Mouse (Mus musculus) cerebellum, postnatal 4 days (tissue): ENCODE data around the gene Ppp1r12b.

Source experiments
- DNase-seq, 2 experiments: peaks; one replicate each; pipeline ENCODE4 v3.0.0; 2022; ENCODE audit warnings: low spot score in 2 of 2, mixed read lengths in 1 of 2

Gene Ppp1r12b

DNA sequence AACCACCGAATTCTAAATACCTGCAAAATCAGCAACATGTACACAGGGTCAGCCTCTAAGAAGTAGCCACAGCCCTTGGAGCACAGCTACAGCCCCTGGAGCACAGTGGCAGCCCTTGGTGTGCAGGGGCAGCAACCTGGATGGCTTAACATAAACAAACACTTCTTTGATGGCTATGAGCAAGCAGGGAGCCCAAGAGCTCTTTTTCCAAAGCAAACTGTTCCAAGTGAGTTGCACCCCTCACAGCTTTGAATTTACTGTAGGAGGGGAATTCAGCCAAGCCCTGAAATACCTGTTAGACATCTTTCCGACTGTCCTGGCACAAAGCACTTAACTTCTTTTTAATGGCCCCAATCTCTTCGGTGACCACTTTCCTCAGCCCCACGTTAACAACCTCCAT is 14.9 kb downstream of the Ppp1r12b start:
- DNase-seq = no peak

DNA sequence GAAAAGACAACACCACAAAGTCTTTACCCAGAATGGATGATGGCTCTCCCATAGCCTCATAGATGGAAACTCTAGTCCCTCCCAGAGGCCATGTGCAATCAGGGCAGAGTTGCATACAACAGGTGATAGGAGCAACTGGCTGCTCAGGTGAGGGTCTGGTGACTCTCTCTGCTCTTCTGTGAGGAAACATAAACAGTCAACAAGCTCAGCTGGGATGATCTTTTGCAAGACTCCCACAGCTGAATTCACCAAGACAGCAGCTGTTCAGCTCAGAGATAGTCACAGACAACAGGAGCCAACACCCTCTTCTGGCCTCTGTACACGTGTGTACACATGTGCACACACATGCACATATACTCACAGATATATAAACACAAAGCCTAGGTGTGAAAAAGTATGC is 17.5 kb downstream of the Ppp1r12b start:
- DNase-seq = no peak

DNA sequence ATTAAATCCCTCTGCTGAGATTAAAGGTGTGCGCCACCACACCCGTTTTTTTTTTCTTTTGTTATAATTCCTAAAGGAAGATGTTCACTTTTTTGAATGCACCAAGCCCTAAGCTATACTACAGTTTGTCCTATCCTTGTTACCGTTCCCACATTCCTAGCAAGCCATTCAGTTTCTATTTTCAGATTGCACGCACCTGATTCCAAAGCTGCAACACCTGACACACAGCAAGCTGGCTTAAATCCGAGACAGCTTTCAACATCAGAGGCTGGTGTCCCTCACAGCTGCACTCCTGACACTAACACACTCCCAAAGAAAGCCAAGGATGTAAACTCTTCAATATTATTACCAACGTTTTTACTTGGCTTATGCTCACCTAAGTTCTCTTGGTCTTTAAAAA is 19.4 kb downstream of the Ppp1r12b start:
- no peak for DNase-seq

DNA sequence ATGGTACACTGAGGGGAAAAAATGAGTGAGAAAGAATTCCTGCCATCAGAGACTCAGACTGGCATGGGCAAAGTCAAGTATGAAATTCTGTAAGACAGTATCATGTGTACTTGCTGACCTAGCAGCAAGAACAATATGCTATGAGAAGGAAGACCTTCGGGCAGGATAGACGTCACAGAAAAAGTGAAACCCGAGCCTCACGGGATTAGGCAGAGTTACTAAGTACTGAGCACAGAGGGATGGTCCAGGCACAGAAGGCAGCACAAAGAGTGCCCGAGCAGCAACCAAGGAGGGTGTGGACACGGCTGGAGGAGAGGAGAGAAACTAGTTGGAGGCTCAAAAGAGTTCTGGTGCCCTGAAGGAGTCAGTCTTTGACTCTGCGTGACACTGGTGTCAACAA is 23.3 kb downstream of the Ppp1r12b start:
- DNase-seq = no peak

DNA sequence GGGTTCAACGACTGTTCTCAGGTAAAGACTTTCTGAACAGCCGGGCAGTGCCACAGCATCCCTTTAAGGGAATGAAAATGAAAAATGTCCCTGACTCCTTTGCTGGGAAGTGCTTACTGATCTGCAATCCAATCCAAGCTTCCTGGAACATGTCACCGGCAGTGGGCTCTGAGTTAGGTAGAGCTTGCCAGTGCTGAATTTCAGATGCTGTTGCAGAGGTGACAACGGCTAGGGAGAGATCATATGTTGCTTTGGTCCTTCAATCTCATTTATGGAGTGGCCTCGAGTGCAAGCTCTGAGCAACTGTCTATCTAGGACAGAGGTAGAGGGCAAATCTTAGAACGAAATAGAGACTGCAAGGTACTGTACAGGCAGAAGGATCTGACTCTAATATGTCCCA is 36.7 kb downstream of the Ppp1r12b start:
- no peak for DNase-seq

DNA sequence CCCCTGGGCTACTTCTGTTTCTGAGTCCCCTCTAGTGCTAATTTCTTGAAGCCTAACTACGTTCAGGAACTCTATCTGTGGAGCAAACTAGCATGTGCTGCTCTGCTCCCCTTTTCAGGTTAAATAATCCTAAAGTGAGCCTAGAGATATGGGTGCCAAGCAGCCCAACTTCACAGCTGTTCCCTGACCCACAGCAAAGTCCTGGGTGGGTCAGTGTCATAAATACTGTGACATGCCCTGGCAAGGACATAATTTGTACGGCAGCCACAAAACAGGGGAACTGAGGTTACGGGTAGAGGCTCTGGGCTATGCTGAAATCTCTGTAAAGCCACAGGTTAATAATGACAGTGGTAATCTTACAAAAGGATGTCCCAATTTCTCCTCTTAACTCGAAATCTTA is 40.3 kb downstream of the Ppp1r12b start:
- no peak for DNase-seq

DNA sequence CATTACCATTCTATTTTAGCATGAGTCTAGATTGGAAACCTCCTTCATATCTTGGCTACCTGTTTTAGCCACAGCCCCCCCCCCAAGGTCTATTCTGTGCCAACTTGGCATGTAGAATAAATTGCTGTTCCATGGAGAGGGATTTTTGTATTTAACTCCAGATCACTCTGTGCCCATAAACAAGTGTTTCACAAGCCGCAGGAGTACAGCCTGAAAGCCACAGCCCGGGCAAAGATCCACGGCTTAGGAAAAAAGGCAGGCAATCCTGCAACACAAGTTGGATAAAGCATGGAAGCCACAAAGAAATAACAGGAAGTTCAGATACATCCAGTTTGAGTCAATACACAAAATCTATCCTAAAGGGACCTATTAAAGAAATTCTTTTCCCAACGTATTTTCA is 42.2 kb downstream of the Ppp1r12b start:
- no peak for DNase-seq

DNA sequence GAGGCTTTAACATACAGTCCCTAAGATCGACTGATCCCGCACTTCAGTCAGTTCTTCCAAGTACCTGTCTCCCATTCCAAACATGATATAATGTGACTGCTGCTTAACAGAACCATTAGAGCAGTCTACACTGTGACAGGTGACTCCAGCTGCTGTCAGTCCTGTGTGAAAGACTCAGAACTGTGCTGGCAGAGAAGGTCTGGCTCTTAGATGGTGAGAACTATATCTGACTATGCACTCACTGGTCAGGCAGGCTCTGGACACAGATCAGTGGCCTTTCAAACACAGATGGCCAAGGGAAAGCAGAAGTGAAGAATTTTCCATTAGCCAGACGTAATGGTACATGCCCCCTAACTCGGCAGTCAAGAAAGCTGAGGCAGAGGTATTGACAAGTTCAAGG is 43.9 kb downstream of the Ppp1r12b start:
- no peak for DNase-seq

DNA sequence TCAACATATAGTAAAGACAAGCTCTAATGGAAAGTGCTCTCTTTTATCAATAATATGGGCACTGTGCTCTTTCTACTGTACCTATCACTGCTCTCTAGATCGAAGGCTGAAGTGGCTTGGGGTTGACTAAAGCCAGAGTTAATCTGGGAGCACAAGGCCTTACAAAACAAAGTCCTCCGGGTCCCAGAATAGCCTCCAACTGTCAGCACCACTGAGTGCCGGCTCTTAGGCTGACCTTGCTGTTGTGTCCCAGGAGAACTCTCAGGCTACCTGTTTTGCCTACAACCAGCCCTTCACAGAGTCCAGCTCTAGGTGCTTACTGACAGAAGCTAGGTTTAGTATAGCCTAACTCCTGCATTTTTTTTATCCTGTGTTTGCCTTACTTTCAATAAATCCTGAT is 45.7 kb downstream of the Ppp1r12b start:
- no peak for DNase-seq

DNA sequence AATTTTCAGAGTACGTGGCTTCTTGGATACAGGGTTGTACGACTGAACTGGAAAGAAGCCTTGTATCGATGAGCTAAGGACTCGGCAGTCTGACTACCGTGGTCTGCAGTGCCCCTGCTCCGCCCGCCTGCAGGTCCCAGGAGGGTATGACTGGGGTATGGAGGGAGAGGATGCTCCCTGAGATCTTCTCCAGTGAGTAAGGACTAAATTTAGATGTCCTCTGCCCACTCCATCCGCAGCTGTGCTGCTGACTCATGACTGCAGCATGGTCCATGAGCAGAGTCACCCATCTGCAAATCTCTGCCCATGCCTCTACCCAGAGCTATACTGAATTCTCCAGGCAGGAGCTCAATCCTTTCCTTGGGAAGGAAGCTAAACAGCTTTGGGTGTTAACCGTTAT is 46.3 kb downstream of the Ppp1r12b start:
- no peak for DNase-seq

DNA sequence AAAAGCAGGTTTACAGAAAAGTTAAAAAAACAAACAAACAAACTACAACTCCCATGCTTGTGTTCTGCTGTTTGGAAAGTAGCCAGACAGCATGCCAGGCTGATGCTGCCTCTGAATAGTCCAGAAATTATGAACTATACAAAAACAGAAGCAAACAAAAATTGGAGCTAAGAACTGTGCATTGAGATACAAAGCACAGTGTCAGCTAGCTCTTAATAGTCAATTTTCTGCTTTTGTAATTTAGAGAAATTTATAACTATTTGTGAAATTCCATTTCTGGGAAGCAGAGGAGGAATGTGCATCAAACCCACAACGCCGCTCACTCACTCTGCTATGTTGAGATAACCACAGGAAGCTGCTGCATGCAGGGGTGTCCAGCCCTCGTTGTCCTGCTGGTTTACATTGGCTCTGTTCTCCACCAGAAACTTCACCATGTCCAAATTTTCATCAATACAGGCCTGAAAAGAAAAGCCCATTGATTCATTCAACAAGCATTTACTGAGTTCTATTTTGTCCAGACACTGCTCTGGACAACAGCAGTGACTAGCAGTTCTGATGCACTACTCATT is 53.6 kb downstream of the Ppp1r12b start:
- no peak for DNase-seq

DNA sequence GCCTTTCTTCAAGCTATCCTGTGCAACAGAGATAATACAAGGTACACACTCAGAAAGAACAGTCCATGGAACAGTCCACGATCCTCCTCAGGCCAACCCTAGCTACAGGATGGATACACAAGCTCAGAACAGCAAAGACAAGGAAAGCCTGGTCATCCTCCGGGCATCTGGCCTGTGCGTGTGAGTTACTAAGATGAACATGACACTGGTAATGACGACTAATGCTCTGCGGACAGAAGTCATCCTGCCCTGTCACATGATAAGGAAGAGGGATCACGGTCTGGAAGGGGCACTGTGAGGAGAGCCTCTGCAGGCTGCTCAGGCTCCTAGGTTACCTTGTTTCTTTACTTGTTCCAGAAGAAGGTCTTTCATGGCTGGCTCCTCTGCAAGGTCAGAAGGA is 59.7 kb downstream of the Ppp1r12b start:
- DNase-seq = no peak

DNA sequence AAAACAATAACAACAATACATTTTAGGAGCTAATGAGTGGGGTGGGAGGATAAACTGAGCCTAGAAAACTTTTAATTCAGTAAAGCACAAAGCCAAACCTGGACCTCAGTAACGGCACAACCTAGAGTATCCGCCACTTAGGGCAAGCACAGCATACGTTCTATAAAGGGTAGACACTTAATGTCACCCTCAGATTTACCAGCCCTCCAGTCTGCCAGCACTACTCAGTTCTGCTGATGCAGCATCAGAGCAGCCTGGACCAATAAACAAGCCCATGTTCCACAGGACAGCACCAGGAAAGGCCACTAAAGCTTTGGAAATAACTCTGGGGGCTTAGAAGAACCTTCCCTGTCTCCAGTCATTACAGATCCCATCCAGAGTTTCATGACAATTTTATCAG is 60.9 kb downstream of the Ppp1r12b start:
- DNase-seq = no peak

DNA sequence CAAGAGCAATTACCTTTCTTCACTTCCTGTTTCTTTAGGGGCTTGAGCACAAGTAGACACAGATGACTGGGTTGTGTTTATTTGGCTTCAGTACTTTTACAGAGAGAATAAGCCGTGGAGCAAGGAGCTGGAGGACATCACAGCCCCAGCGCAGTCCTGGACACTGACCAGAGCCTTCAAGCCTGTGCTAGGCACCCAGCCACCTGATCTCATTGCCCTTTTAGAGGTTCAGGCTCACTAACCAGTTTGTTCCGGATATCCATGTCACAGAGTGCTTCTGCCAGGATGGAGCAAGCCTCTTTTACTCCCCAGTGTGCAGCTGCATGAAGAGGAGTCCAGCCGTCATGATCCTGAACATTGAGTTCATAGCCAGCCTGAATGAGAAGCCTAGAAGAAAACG is 63.8 kb downstream of the Ppp1r12b start:
- no peak for DNase-seq

DNA sequence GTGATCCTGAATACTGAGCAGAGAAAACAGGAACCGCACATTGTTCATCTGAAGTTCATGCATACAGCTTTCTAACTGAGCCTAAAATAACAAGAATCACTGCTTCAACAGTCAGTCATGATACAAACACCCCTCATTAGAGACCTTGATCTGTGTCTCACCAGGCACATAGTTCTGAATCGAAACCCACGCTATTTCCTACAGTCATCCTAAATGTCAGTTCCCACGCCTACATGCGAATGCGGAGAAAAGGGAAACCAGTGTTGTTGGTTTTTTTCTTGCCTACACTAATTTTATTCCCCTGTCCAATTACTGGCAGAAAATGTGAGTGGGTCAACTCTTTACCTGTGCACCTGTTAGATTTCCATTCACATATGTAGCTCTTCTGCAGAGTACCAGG is 66.1 kb downstream of the Ppp1r12b start:
- DNase-seq = no peak

DNA sequence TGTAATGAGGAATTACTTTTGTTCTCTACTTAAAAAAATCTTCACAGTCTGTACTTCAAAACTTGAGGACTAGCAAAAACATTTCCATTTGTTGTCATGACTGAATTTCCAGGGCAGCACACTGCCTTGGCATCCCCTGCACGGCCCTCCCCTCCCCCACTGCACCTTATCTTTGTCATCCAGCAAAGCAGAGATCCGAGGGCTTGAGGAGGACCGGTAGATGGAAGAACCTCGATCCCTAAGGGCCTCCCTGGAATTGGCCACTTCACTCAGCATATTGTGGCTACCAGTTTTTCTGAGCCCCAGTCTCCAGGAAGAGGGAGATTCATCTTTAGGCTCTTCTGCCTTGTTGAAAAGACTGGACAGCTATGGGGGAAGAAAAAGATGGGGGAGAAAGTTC is 79.9 kb downstream of the Ppp1r12b start:
- no peak for DNase-seq

DNA sequence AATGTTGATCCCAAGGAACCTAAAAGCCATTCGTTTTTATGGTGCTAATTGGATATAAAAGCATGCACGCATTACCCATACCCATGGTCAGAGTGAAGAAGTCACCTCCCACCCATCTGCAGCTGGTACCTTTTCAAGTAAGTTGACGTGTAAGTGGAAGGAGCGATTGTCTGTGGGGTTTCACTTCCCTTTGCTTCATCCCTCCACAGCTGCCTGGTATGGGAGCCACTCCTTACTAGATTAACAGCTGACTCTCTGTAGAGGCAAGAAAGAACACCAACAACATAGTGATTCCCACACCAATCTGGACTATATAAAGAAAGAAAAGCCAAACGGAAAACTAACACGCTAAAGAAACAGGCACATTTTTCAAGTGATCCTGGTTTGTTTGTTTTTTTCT is 83.1 kb downstream of the Ppp1r12b start:
- DNase-seq = no peak

DNA sequence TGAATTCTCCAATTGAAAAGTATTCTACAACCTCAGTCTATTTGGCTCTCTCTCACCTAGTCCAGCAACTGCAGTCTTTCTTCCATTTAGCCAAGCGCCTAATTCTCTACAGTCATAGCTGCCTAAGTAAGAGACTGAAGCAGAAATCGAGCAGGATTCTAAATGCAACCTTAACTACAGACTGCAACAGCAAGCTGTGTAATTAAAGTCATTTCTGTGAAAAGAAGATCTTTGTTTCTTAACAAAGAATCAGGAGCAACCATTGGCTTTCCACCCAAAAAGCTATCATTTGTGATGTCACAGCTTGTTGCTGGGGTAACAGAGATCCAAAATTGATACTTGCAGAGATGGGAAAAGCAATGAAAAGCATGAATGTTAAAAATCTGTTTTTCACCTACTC is 89.3 kb downstream of the Ppp1r12b start:
- DNase-seq = no peak

DNA sequence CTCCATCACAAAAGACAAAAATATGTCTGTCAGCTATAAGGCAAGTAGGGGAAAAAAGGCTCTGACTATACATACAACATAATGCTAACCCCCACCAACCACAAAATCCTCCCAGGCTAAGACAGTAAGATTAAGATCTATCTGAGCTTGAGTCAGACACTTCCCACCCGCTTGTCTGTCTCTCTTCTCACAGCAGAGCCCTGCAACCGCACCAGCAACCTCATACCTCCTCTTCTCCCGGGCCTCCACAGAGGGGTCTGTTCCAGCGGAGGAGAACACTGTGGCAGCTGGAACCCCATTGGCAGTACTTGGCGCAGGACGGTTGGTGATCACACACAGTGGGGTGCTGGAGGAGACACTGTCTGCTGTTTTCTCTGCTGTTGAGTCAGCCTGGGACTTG is 90.2 kb downstream of the Ppp1r12b start:
- no peak for DNase-seq

DNA sequence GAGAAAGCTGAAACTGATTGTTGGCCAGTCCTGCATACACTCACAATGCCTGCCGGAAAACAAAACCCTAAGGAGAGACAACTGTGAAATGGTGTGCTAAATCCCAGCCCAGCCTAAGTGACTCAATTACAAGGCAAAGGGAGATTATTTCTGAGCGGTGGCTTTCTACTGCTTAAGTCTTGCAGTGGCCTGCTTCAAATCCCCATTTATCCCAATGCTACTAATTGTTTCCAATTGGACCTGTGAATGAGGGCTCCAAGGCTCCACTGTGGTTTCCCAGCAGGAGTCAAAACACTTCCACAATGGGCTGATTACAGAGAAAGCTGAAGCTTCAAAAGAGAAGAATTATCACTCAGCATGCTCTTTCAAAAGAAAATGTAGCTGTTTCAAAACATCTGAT is 95.2 kb downstream of the Ppp1r12b start:
- DNase-seq = no peak

DNA sequence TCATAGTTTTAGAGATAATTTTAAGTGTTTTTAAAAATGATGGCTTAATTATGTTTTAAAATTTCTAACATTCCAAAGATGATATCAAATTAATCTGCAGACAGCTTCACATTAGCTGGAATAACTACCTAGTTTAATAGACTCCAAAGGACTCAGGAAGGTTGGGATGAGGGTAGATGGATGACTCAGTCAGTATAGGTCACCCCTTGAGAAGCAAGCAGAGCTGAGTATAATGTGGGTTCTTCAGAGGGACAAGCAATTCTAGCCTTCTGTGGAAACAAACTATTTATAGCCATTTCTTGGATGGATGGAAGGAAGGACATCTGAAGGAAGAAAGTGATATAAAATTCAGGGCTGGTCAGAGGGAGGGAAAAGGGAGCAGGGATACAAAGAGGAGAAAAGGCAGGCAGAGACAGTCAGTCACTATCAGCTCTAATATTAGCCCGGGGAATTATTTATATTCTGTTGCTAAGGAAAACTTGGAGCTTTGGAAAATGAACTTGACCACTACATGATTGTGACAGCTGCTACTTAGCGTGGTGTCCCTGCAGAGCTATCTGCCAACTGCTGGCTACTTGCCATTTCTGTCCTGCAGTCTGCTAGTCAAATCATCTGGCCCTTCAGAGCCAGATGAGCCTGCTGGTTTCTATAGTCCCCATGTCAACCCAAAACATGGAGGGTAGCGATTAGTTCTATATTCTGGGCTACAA is 97.2 kb downstream of the Ppp1r12b start:
- DNase-seq = peak in 1 of 2 experiments; percentile 79

DNA sequence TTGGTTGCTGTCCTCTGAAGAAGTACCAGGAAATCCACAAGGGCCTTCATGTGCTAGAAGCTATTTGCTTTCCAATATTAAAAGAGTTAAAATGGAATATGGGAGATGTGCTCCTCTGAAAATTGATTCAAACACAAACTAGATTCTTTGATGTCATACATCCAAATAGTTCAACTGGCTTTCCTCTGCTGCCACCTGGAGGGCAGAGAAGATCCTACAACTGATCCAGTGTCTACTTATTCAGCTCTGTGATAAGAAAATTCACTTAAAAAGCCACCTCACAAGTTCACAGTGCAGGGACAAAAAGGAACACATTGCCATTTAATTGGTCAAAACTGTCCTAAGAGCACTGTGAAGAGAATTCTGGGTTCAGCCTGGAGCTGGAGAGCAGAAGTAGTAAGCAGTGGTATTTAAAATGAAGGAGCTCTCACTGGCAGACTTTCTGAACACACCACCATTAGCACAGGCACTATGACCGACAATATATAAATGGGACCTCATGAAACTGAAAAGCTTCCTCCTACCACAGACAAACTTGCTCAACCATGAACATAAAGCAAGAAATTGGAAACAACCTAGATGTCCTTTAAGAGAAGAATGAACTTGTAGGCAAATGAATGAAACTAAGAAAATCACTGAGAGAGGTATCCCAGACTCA is 101.3 kb downstream of the Ppp1r12b start:
- peak; percentile 54 to 84 for DNase-seq

DNA sequence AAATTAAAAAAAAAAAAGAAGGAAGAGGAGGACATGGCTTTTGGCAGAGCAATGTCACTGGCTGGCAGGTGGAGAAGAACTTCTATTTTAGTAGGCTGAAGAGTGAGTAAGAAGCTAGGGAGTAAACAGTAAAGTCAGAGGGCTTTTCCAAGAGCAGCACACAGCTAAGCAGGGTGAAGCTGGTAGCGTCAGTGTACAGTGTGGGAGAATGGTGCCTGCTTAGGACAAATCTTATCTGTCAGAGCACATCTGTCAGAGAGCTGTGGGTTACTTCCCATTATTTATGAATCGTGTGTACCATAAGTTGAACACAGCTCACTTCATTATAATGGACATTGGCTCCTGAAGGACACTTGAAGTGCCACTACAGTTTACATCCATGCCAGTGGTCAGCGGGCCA is 102.9 kb downstream of the Ppp1r12b start:
- no peak for DNase-seq

DNA sequence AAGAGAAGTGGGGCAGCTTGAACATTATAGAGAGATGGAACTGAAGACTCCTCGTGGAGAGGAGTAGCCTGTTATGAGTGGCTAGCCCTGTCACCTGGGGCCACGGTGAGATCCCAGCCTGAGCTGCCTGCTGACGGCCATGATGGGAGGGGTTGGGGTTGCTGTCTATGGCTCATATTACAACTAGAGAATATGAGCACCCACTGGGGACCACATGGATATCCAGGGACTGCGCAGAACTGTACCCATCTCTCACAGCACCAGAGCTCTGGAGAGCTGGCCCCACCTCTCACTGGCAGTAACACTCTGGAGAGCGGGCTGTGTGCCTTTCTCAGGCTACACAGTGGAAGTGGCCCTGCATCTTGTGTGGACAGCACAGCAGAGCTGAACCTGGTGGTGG is 104.5 kb downstream of the Ppp1r12b start:
- no peak for DNase-seq
